Mouse (Mus musculus) adrenal gland, adult (tissue): ENCODE measurements around the gene Mroh2a.

Experiments used
- DNase-seq, 2 experiments: peaks; one replicate each; pipeline ENCODE4 v3.0.0; 2022 to 2023; ENCODE audit warnings: low spot score in 1 of 2; ENCODE audit not compliant: inconsistent age in 2 of 2

Gene Mroh2a

GRCm38 (mm10) chr1:88288789-88289127 is 62.0 kb downstream of the Mroh2a start:
- DNase-seq, result no peak

- DNase-seq, result no peak
These were observed 62.4 kb downstream of the Mroh2a start for GRCm38 (mm10) chr1:88289152-88289551.

- DNase-seq, result peak; percentile 64 to 90
These were observed 63.1 kb downstream of the Mroh2a start for GRCm38 (mm10) chr1:88289917-88290316.

GRCm38 (mm10) chr1:88290511-88290910 is 63.7 kb downstream of the Mroh2a start:
- DNase-seq, result peak in 1 of 2 experiments; percentile 26

DNA sequence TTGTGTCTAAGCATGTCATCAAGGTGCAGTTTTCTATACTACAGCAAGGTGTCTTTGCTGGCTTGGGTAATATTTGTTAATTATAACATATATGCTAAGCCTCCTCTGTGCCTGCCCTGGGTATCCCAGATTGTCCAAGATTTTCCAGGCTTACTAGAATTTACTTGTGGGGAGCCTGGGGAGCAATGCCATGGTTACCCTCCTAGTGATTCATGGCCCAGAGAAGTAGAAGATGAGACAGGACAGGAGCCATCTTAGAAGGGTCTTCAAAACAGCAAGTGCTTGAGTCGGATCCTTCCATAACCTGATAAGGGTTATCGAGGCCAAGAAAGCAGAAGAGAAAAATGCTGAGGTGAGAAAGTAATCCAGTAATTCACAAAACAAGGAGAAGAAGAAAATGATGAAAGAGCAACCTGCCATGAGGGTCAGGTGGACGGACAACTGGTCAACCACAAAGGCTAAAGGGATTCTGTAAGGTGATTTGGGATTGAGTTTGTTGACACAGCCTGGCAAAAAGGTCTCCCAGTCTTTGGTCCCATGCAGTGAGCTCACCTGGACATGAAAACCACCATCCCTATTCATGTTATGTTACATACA is 64.7 kb downstream of the Mroh2a start:
- peak in 1 of 2 experiments; percentile 32 for DNase-seq

- peak in 1 of 2 experiments; percentile 20 for DNase-seq
These were observed 65.3 kb downstream of the Mroh2a start for GRCm38 (mm10) chr1:88292057-88292456.

- DNase-seq, result no peak
These were observed 67.9 kb downstream of the Mroh2a start for GRCm38 (mm10) chr1:88294650-88295049.

DNA sequence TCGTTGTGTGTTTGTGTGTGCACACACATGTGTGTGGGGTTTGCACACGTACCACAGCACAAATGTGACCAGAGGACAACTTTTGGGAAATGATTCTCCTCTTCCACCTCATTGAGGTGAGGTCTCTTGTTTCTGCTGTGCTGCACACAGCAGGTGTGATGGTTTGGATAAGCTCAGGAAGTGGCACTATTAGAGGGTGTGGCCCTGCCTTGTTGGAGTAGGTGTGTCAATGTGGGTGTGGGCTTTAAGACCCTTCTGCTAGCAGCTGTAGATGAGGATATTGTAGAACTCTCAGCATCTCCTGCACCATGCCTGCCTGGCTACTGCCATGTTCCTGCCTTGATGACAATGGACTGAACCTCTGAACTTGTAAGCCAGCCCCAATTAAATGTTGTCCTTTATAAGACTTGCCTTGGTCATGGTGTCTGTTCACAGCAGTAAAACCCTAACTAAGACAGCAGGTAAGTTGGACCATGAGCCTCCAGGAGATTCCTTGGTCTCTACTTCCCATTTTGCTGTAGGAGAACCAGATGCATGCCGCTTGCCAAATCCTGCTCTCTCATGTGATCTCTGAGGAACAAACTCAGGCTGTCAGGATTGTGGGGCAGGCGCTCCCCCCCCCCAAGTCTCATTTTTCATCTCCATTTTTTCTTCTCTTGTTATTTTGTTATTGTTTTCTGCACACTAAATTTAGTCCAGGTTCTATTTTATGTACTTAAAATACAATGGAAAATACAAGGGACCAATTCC is 69.6 kb downstream of the Mroh2a start:
- DNase-seq, result peak in 1 of 2 experiments; percentile 34

DNA sequence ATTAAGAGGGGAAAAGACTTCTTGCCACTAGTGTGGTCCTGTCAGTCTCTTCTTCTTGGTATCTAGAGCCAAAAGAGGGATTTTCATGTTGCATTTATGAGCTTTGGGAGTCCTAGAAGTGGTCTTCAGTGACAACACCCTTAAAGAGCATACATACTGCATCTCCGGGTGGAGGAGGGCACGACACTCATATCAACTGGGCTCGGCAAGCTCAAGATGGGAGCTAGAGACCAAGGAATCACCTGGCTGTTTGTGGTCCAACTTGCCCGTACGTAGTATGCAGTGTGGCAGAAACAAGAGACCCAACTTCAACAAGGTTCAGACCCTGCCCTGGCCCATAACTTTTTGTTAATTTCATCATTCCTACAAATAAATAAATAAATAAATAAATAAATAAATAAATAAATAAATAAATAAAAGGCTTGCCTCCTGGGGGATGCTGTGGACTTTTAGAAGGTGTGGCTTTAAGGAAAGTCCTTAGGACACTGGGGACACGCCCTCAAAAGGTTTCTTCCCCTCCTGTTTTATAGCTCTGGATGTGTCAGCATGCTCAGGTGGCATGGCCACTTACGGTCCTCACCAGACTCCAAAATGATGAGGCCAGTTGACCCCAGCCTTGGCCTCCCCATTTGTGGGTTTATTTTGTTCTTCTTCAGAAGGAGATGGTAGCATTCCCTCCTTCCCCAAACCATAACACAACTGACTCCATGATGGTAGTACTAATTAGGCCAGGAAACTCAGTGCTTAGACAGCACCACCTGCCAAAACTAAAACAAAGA is 70.9 kb downstream of the Mroh2a start:
- peak in 1 of 2 experiments; percentile 27 for DNase-seq

DNA sequence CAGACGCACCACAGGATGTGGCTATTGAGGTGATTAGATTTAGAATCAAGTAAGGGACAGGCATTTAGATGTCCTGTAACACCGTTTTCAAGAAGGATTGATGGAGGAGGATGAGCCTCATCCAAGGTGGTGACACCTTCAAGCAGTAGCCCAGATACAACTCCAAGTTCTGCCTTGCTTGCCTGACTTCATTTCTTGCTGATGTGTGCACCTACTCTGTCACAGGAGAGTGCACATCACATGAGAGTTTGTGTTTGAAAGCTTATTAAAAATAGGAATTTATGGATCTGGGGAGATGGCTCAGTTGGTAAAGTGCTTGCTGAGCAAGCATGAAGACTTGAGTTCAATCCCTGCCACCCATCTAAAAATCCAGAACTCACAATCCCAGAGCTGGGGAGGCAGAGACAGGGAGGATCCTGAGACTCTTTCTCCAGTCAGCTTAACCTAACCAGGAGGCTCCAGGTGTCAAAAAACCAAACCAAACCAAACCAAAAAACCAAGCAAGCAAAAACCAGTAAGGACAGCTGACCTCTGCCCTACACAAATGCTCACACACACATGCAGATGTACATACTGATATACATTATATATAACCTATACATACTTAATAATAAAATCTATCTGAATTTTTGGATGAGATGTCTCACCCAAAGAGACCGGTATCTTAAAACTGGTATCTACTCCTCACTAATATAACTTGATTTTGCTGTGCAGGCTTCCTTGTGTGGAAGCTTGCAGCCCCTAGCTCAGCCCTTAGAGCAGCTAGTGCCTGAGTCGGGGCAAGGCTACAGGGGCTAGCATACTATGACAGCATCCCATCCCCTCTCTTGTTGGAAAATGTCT is 72.1 kb downstream of the Mroh2a start:
- peak in 1 of 2 experiments; percentile 20 for DNase-seq

DNA sequence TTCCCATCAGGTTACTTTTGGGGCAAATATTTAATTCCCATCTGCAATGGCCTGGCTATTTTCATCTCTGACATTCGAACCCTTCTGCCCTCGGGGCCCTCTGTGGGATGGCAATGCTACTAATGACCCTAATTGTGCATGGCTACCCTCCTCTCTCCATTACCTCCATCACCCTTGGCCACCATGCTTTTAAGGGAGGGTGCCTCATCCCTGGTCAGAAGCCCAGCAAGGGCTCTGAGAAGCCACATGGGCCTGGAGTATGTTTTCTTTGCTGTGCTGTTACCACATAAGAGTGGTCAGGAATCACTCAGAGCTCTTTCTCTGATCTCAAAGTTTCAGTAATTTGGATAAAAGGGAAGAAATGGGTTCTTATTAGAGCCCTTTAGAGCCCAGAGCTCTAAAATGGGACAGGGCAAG is 72.8 kb downstream of the Mroh2a start:
- DNase-seq, result peak in 1 of 2 experiments; percentile 35

GRCm38 (mm10) chr1:88300301-88301050 is 73.7 kb downstream of the Mroh2a start:
- DNase-seq, result peak in 1 of 2 experiments; percentile 39

DNA sequence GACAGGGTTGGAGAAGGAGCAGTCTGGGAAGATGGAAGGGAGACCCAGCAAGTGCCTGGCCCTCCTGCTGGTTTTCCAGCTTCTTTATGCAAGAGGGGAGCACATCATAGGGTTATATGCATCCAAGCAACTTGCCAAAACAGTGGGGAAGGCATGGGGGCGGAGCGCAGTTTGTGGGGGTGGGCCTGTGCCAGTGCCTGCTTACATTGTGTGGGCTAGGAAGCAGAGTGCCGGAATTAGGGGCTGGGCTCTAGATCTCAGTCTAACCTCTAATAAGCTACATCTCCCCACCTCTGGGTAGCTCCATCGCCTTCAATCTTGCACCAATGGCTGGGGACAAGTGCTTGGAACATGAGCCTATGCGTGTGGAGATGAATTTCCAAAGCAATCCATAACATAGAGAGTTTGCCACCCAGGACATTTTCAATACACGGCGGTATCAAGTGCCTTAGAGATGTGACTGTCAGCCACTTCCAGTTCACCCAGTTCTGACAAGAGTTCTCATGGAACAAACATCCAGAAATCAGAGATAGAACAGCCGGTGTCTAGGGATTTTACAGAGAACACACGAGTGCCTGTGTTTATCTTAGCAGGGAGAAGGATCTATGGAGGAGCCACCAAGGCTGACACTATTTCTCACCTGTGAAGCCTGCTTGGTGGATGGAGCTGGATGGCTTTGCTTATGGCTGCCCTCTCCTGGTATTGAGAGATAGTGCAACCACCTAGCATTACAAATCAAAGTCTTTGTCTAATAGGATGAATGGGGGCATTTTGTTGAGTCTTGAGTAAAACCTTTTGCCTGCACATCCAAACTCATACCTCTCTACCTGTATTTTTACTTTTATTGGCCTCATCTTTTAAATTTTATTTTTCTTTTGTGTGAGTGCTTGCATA is 74.6 kb downstream of the Mroh2a start:
- peak in 1 of 2 experiments; percentile 54 for DNase-seq

- DNase-seq, result peak in 1 of 2 experiments; percentile 39
These were observed 75.4 kb downstream of the Mroh2a start for GRCm38 (mm10) chr1:88302057-88302740.

GRCm38 (mm10) chr1:88303762-88304161 is 77.0 kb downstream of the Mroh2a start:
- peak in 1 of 2 experiments; percentile 31 for DNase-seq

GRCm38 (mm10) chr1:88304261-88304985 is 77.6 kb downstream of the Mroh2a start:
- DNase-seq, result peak in 1 of 2 experiments; percentile 17

GRCm38 (mm10) chr1:88305018-88305795 is 78.4 kb downstream of the Mroh2a start:
- DNase-seq, result no peak
